8 mouse cellular contexts compared by ENCODE assay signal in the genomic region with DNA sequence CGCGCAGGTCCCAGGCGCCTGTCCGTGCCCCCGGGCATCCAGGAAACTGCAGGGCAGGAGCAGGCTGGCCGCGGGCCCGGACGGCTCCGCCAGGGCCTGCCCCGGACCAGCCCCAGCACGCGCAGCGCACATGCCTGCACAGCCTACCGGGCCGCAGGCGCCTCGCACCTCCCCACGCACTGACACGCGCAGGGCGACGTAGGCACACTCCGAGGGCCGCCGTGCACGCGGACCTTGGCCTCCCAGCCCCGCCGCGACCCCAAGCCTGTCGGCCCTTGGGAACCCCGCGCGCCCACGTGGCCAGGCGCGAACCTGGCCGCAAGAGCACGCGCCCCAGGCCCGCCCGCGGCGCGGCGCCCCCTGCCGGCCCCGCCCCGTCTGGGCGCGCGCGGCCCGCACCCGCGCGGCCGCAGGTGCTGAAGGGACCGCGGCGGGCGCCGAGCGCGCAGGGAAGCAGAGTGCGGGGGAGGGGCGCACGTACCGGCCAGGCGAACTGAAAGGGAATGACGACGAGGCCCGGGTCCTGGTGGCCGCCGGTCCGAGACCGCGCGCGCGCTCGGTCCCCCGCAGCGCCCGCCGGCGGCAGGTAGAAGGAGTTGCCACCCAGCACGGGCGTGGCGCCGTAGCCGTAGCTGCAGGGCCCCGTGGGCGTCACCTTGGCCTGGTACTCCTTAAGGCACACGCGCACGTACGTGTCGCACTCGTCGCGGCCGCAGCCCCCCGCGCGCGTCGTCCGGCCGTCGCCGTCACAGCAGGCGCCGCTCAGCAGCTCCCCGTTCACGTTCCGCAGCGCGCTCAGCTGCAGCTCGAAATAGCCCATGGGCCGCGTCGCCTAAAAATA. TPM values are rescaled to one million over a fixed set of nuclear protein-coding genes. Genes with fewer than 3 reads are reported as not detected.
DNase-seq lines count a peak whose midpoint lies in the region; ATAC-seq lines count a peak whose summit lies in the region.

No protein-coding gene starts in this region.

- peak overlapping the region; percentile 95 for H3K4me3 ChIP-seq in megakaryocyte, embryonic 14.5 days (replicated peaks)
- H3K4me3 ChIP-seq in midbrain, embryonic 10.5 days, result peak overlapping the region; percentile 64
- peak overlapping the region; percentile 46 for H3K4me3 ChIP-seq in stomach, embryonic 14.5 days (ENCODE audit: low read depth, low read length)

- H3K27me3 ChIP-seq in megakaryocyte, embryonic 14.5 days (replicated peaks), result peaks cover 92% of the 10 kb centered on the region
- H3K27me3 ChIP-seq in midbrain, embryonic 10.5 days (ENCODE audit: low read depth, poor library complexity, severe bottlenecking), result peaks cover 86% of the 10 kb centered on the region
- peaks cover 30% of the 10 kb centered on the region for H3K27me3 ChIP-seq in stomach, embryonic 14.5 days (ENCODE audit: control insufficient read depth, insufficient read depth, low read length)

- 2% methylated on average over 118 of the region's 124 CpGs for WGBS in midbrain, embryonic 10.5 days
- 2% methylated on average over 115 of the region's 124 CpGs for WGBS in stomach, embryonic 14.5 days

- H3K9me3 ChIP-seq in megakaryocyte, embryonic 14.5 days, result no peaks in the 10 kb centered on the region
- H3K9me3 ChIP-seq in midbrain, embryonic 10.5 days (replicated peaks), result no peaks in the 10 kb centered on the region
- H3K9me3 ChIP-seq in stomach, embryonic 14.5 days (ENCODE audit: control insufficient read depth, low read depth, low read length), result no peaks in the 10 kb centered on the region

- intact Hi-C loops in heart, postnatal 14 days (cut with DNase I), result no loop called here
- intact Hi-C loops in left cerebral cortex, postnatal 10 days (cut with DNase I), result no loop called here

- peak; percentile 69 for DNase-seq in embryo, embryonic 11 days
- DNase-seq in heart, postnatal 14 days, result peak; percentile 38 to 46
- DNase-seq in left cerebral cortex, postnatal 10 days (ENCODE audit: extremely low spot score in 1 of 2, low spot score in 2 of 2), result peak; percentile 45 to 84
- DNase-seq in midbrain, embryonic 10.5 days (ENCODE audit: low spot score), result peak; percentile 47
- DNase-seq in ovary, adult 18-20 months (ENCODE audit: low spot score), result no peak

- peak overlapping the region; percentile 96 for H3K4me2 ChIP-seq in stomach, embryonic 14.5 days (replicated peaks; ENCODE audit: low read depth, low read length)

- no peak for ATAC-seq in megakaryocyte, adult 5-6 weeks (ENCODE audit: poor library complexity, severe bottlenecking)
- peak; percentile 26; the same call in 1 of the 2 replicates for ATAC-seq in stomach, embryonic 14.5 days (ENCODE audit: insufficient number of reproducible peaks, insufficient read depth, low FRiP score, low read depth)

- peaks cover 6% of the 10 kb centered on the region for H3K36me3 ChIP-seq in megakaryocyte, embryonic 14.5 days (replicated peaks; ENCODE audit: low read length)
- no peaks in the 10 kb centered on the region for H3K36me3 ChIP-seq in midbrain, embryonic 10.5 days
- H3K36me3 ChIP-seq in stomach, embryonic 14.5 days (ENCODE audit: control insufficient read depth, insufficient read depth, low read length), result no peaks in the 10 kb centered on the region

- peaks cover 71% of the 10 kb centered on the region for H3K4me1 ChIP-seq in megakaryocyte, embryonic 14.5 days
- peaks cover 56% of the 10 kb centered on the region for H3K4me1 ChIP-seq in midbrain, embryonic 10.5 days
- 0 out of 2 replicates have a peak, but pooled peaks cover 12% of the 10 kb centered on the region for H3K4me1 ChIP-seq in stomach, embryonic 14.5 days (ENCODE audit: control insufficient read depth, insufficient read depth, low read length)

- peak overlapping the region; percentile 40; the same call in 1 of the 2 replicates for H3K9ac ChIP-seq in stomach, embryonic 14.5 days (replicated peaks; ENCODE audit: low read depth, low read length)

- peak overlapping the region; percentile 76 for H3K27ac ChIP-seq in midbrain, embryonic 10.5 days (replicated peaks)
- H3K27ac ChIP-seq in stomach, embryonic 14.5 days (ENCODE audit: low read length), result no peak overlapping the region; the same call in 1 of the 2 replicates

RNA-seq across cellular contexts. Expression of gene Jag2, which starts 1.0 kb away (rescaled TPM):
- 4.8 and 14.7 TPM in 2 replicates for polyA plus RNA-seq in megakaryocyte, embryonic 14.5 days (2012; ENCODE audit: insufficient read depth, low replicate concordance)
- 0.36 and 1.3 TPM in 2 replicates for total RNA-seq in megakaryocyte, adult 5-6 weeks (2015)
- total RNA-seq in megakaryocyte, adult 5-6 weeks (2017), result not detected in 2 replicates
- total RNA-seq in heart, postnatal 14 days (2021), result 10 to 100 TPM; 32.1 to 32.4 TPM
- total RNA-seq in left cerebral cortex, postnatal 10 days (2021), result 10 to 100 TPM; 60.0 to 60.9 TPM
- 2.4 and 2.8 TPM in 2 replicates for polyA plus RNA-seq in midbrain, embryonic 10.5 days (2016; fragmentation: Nextera tagmentation; extraction: Ambion mirVana)
- 8.4 and 8.5 TPM in 2 replicates for polyA plus RNA-seq in stomach, embryonic 14.5 days (2014; fragmentation: Nextera tagmentation; extraction: Ambion mirVana)

RNA-seq across cellular contexts. Expression of gene Nudt14, which starts 13.3 kb away (rescaled TPM):
- polyA plus RNA-seq in megakaryocyte, embryonic 14.5 days (2012; ENCODE audit: insufficient read depth, low replicate concordance), result 14.1 and 42.5 TPM in 2 replicates
- 9.7 and 10.5 TPM in 2 replicates for total RNA-seq in megakaryocyte, adult 5-6 weeks (2015)
- 11.4 and 11.9 TPM in 2 replicates for total RNA-seq in megakaryocyte, adult 5-6 weeks (2017)
- total RNA-seq in heart, postnatal 14 days (2021), result 1 to 10 TPM; 8.3 to 8.6 TPM
- 10 to 100 TPM; 11.8 to 13.2 TPM for total RNA-seq in left cerebral cortex, postnatal 10 days (2021)
- polyA plus RNA-seq in midbrain, embryonic 10.5 days (2016; fragmentation: Nextera tagmentation; extraction: Ambion mirVana), result 66.4 and 76.4 TPM in 2 replicates
- 105 and 125 TPM in 2 replicates for polyA plus RNA-seq in stomach, embryonic 14.5 days (2014; fragmentation: Nextera tagmentation; extraction: Ambion mirVana)

RNA-seq across cellular contexts. Expression of gene Btbd6, which starts 47.7 kb away (rescaled TPM):
- 25.3 and 64.2 TPM in 2 replicates for polyA plus RNA-seq in megakaryocyte, embryonic 14.5 days (2012; ENCODE audit: insufficient read depth, low replicate concordance)
- 4.2 and 5.9 TPM in 2 replicates for total RNA-seq in megakaryocyte, adult 5-6 weeks (2015)
- total RNA-seq in megakaryocyte, adult 5-6 weeks (2017), result 2.4 and 4.0 TPM in 2 replicates
- 10 to 100 TPM; 16.8 TPM for total RNA-seq in heart, postnatal 14 days (2021)
- total RNA-seq in left cerebral cortex, postnatal 10 days (2021), result 10 to 100 TPM; 61.0 to 61.9 TPM
- 20.5 and 22.7 TPM in 2 replicates for polyA plus RNA-seq in midbrain, embryonic 10.5 days (2016; fragmentation: Nextera tagmentation; extraction: Ambion mirVana)
- 22.5 and 27.0 TPM in 2 replicates for polyA plus RNA-seq in stomach, embryonic 14.5 days (2014; fragmentation: Nextera tagmentation; extraction: Ambion mirVana)

Comparison
In these comparisons a context has a peak if more than half of its experiments do, and no peak if none do; other contexts are left out.
1. RNA of gene Jag2, which starts 1.0 kb away (total RNA-seq): 60.0 to 60.9 TPM in left cerebral cortex, postnatal 10 days and 32.1 to 32.4 TPM in heart, postnatal 14 days; 0.36 to 1.3 TPM in megakaryocyte, adult 5-6 weeks; every median in the first group is over 10 times any median in the second.
2. Peak in every context shown above with its lines, with median percentiles within 50 percentile points of each other: H3K4me3 ChIP-seq.